In genomic region chr16:70326339-70326948, GRCm38 (mm10) we compare ENCODE assay signal across 14 mouse cellular contexts. TPM values are rescaled to one million over a fixed set of nuclear protein-coding genes. Genes with fewer than 3 reads are reported as not detected.
A peak's percentile ranks its signal among the peaks of the same experiment; 100 is the strongest.
DNase-seq lines count a peak whose midpoint lies in the region; ATAC-seq and TF ChIP-seq lines count a peak whose summit lies in the region.
"Had no signal": no experiment of that assay in that cellular context is flagged by ENCODE, and none has a peak within 500 bp of the region (broad histone marks: within the 10 kb centered on the region; RNA-seq: fewer than 3 reads in every experiment).

No protein-coding gene starts in this region.

- no peaks in the 10 kb centered on the region for H3K27me3 ChIP-seq in hindbrain, postnatal 0 days (ENCODE audit: insufficient read depth, low read length)
- H3K27me3 ChIP-seq in hindbrain, embryonic 13.5 days = no peaks in the 10 kb centered on the region
- no peaks in the 10 kb centered on the region for H3K27me3 ChIP-seq in midbrain, embryonic 16.5 days (ENCODE audit: control insufficient read depth, insufficient read depth, low read depth, low read length)
- H3K27me3 ChIP-seq in midbrain, embryonic 10.5 days (ENCODE audit: low read depth, poor library complexity, severe bottlenecking) = no peaks in the 10 kb centered on the region
- H3K27me3 ChIP-seq: embryonic facial prominence, embryonic 15.5 days; neural tube, embryonic 12.5 days had no signal

- 85% methylated on average over 9 of the region's 9 CpGs for WGBS in hindbrain, postnatal 0 days
- WGBS in hindbrain, embryonic 13.5 days = 89% methylated on average over 9 of the region's 9 CpGs
- WGBS in midbrain, embryonic 16.5 days = 89% methylated on average over 9 of the region's 9 CpGs
- WGBS in midbrain, embryonic 10.5 days = 93% methylated on average over 9 of the region's 9 CpGs

- H3K36me3 ChIP-seq in hindbrain, postnatal 0 days (ENCODE audit: insufficient read depth, low read length) = no peaks in the 10 kb centered on the region
- H3K36me3 ChIP-seq in hindbrain, embryonic 13.5 days = no peaks in the 10 kb centered on the region
- H3K36me3 ChIP-seq in midbrain, embryonic 16.5 days (ENCODE audit: control insufficient read depth, insufficient read depth, low read length) = no peaks in the 10 kb centered on the region
- H3K36me3 ChIP-seq in midbrain, embryonic 10.5 days = no peaks in the 10 kb centered on the region
- H3K36me3 ChIP-seq: embryonic facial prominence, embryonic 15.5 days; neural tube, embryonic 12.5 days had no signal

- no peak for TF ChIP-seq CTCF in hindbrain, postnatal 0 days (IDR thresholded peaks at IDR 0.05; ENCODE audit: low read depth)

- no peak for ATAC-seq in hindbrain, postnatal 0 days
- ATAC-seq in hindbrain, embryonic 13.5 days (ENCODE audit: low FRiP score) = no peak
- ATAC-seq in inflammation-experienced regulatory T-cells, adult 6 months = peak; percentile 97
- peak; percentile 96 for ATAC-seq in neutrophil, adult 5-6 weeks (ENCODE audit: extremely low read depth, insufficient number of reproducible peaks, low FRiP score, poor library complexity, severe bottlenecking)
- no peak for ATAC-seq in midbrain, embryonic 16.5 days

- no peaks in the 10 kb centered on the region for H3K9me3 ChIP-seq in hindbrain, postnatal 0 days (ENCODE audit: low read length)
- H3K9me3 ChIP-seq in hindbrain, embryonic 13.5 days = no peaks in the 10 kb centered on the region
- H3K9me3 ChIP-seq in midbrain, embryonic 16.5 days (replicated peaks; ENCODE audit: control insufficient read depth, low read length, poor library complexity, severe bottlenecking) = no peaks in the 10 kb centered on the region
- H3K9me3 ChIP-seq in midbrain, embryonic 10.5 days (replicated peaks) = no peaks in the 10 kb centered on the region
- H3K9me3 ChIP-seq: embryonic facial prominence, embryonic 15.5 days; neural tube, embryonic 12.5 days had no signal

- H3K27ac ChIP-seq in hindbrain, postnatal 0 days = no peak overlapping the region
- no peak overlapping the region for H3K27ac ChIP-seq in hindbrain, embryonic 13.5 days
- no peak overlapping the region for H3K27ac ChIP-seq in midbrain, embryonic 16.5 days (ENCODE audit: low read length)
- H3K27ac ChIP-seq in midbrain, embryonic 10.5 days (replicated peaks) = no peak overlapping the region
- H3K27ac ChIP-seq: embryonic facial prominence, embryonic 15.5 days; neural tube, embryonic 12.5 days had no signal

- no peak for DNase-seq in hindbrain, postnatal 0 days (ENCODE audit: low spot score)
- DNase-seq in CD4-positive helper T cell, adult 2 months (ENCODE audit: low read depth, low spot score) = peak; percentile 71
- DNase-seq in midbrain, embryonic 10.5 days (ENCODE audit: low spot score) = no peak
- DNase-seq in left cerebral cortex, postnatal 25 days (ENCODE audit: low spot score in 2 of 2) = no peak
- DNase-seq: cerebellum, adult 11 months; heart, postnatal 14 days; kidney, adult 2 months; lung, embryonic 14.5 days had no signal

- no peak overlapping the region for H3K4me3 ChIP-seq in hindbrain, postnatal 0 days (ENCODE audit: low read length)
- H3K4me3 ChIP-seq in hindbrain, embryonic 13.5 days = no peak overlapping the region
- H3K4me3 ChIP-seq in midbrain, embryonic 16.5 days (ENCODE audit: low read depth, low read length) = no peak overlapping the region
- H3K4me3 ChIP-seq in midbrain, embryonic 10.5 days = no peak overlapping the region
- H3K4me3 ChIP-seq: embryonic facial prominence, embryonic 15.5 days; neural tube, embryonic 12.5 days had no signal

- H3K9ac ChIP-seq in hindbrain, postnatal 0 days (replicated peaks; ENCODE audit: low read length) = no peak overlapping the region
- H3K9ac ChIP-seq in hindbrain, embryonic 13.5 days = no peak overlapping the region
- no peak overlapping the region for H3K9ac ChIP-seq in midbrain, embryonic 16.5 days (ENCODE audit: low read depth, low read length)
- H3K9ac ChIP-seq: embryonic facial prominence, embryonic 15.5 days; lung, embryonic 14.5 days; neural tube, embryonic 12.5 days had no signal

- intact Hi-C loops in left cerebral cortex, postnatal 25 days (cut with DNase I) = no loop called here

- H3K4me1 ChIP-seq in hindbrain, postnatal 0 days (ENCODE audit: insufficient read depth, low read length) = no peaks in the 10 kb centered on the region
- no peaks in the 10 kb centered on the region for H3K4me1 ChIP-seq in hindbrain, embryonic 13.5 days (replicated peaks)
- no peaks in the 10 kb centered on the region for H3K4me1 ChIP-seq in midbrain, embryonic 16.5 days (ENCODE audit: control insufficient read depth, insufficient read depth, low read length)
- H3K4me1 ChIP-seq in midbrain, embryonic 10.5 days = no peaks in the 10 kb centered on the region
- H3K4me1 ChIP-seq: embryonic facial prominence, embryonic 15.5 days; neural tube, embryonic 12.5 days had no signal

- H3K4me2 ChIP-seq in hindbrain, postnatal 0 days (ENCODE audit: low read depth, low read length) = peak overlapping the region; percentile 16; the same call in 1 of the 2 replicates
- H3K4me2 ChIP-seq in hindbrain, embryonic 13.5 days = no peak overlapping the region
- no peak overlapping the region for H3K4me2 ChIP-seq in midbrain, embryonic 16.5 days (ENCODE audit: low read length)
- H3K4me2 ChIP-seq: embryonic facial prominence, embryonic 15.5 days; lung, embryonic 14.5 days; neural tube, embryonic 12.5 days had no signal

RNA-seq across cellular contexts. Expression of gene Gbe1, which starts 12.7 kb away (rescaled TPM):
- total RNA-seq in hindbrain, postnatal 0 days (2014; rRNA removed) = 13.6 and 16.5 TPM in 2 replicates
- polyA plus RNA-seq in hindbrain, postnatal 0 days (2015; fragmentation: Nextera tagmentation; extraction: Ambion mirVana) = 23.6 and 24.7 TPM in 2 replicates
- polyA plus RNA-seq in hindbrain, embryonic 13.5 days (2015; fragmentation: Nextera tagmentation; extraction: Ambion mirVana) = 11.2 and 13.7 TPM in 2 replicates
- 10 to 100 TPM; 11.1 to 15.4 (median 14.5) TPM for polyA plus RNA-seq in inflammation-experienced regulatory T-cells, adult 6 months (2017; shearing (Covaris generic))
- 24.2 and 34.2 TPM in 2 replicates for total RNA-seq in neutrophil, adult 5-6 weeks (2017)
- polyA plus RNA-seq in midbrain, embryonic 16.5 days (2015; fragmentation: Nextera tagmentation; extraction: Ambion mirVana) = 17.2 and 19.5 TPM in 2 replicates
- 17.3 and 17.6 TPM in 2 replicates for polyA plus RNA-seq in midbrain, embryonic 10.5 days (2016; fragmentation: Nextera tagmentation; extraction: Ambion mirVana)
- 10 to 100 TPM; 10.5 to 12.2 TPM for total RNA-seq in left cerebral cortex, postnatal 25 days (2021)

Comparison
In these comparisons a context has a peak if more than half of its experiments do, and no peak if none do; other contexts are left out.
1. ATAC-seq: peak in inflammation-experienced regulatory T-cells, adult 6 months (single experiment) and neutrophil, adult 5-6 weeks (single experiment); none in hindbrain, postnatal 0 days (single experiment), hindbrain, embryonic 13.5 days (single experiment) and midbrain, embryonic 16.5 days (single experiment).